Mouse (Mus musculus) neural tube, embryonic 13.5 days (tissue): ENCODE measurements around the gene Slc30a3. TPM values are rescaled to one million over a fixed set of nuclear protein-coding genes. Genes with fewer than 3 reads are reported as not detected.
"Not testable (repeated sequence)": the region's sequence is repeated elsewhere in the genome, so short reads cannot be mapped to it uniquely, and the experiment has no call there.

ENCODE experiments used
- ATAC-seq: fragments of 200-750 bp; cut with Nextera tagmentation; 2 replicates; pipeline ENCODE4 v1.8.0; 2017; ENCODE audit warnings: low read depth, mild to moderate bottlenecking, moderate TSS enrichment, moderate library complexity
- H3K27ac ChIP-seq: fragments of 300-500 bp; sonication (generic); replicated peaks from 2 replicates; pipeline ENCODE4 v1.5.1; 2015; ENCODE audit warnings: moderate library complexity, mild to moderate bottlenecking, inconsistent platforms
- H3K27me3 ChIP-seq: fragments of 300-500 bp; sonication (generic); 2 replicates; pipeline ENCODE4 v1.6.1; 2015; ENCODE audit warnings: mild to moderate bottlenecking, inconsistent platforms
- H3K36me3 ChIP-seq: fragments of 300-500 bp; sonication (generic); 2 replicates; pipeline ENCODE4 v1.6.1; 2015; ENCODE audit warnings: mild to moderate bottlenecking, inconsistent platforms
- H3K4me1 ChIP-seq: fragments of 300-500 bp; sonication (generic); replicated peaks from 2 replicates; pipeline ENCODE4 v1.6.1; 2015; ENCODE audit warnings: inconsistent platforms
- H3K4me2 ChIP-seq: fragments of 300-500 bp; sonication (generic); 2 replicates; pipeline ENCODE4 v1.6.1; 2015; ENCODE audit warnings: inconsistent platforms, mild to moderate bottlenecking, moderate library complexity
- H3K4me3 ChIP-seq: fragments of 300-500 bp; sonication (generic); 2 replicates; pipeline ENCODE4 v1.5.1; 2015; ENCODE audit warnings: mild to moderate bottlenecking, inconsistent platforms
- H3K9ac ChIP-seq: fragments of 300-500 bp; sonication (generic); 2 replicates; pipeline ENCODE4 v1.6.1; 2015; ENCODE audit warnings: moderate library complexity, mild to moderate bottlenecking, inconsistent platforms
- H3K9me3 ChIP-seq: fragments of 300-500 bp; sonication (generic); 2 replicates; pipeline ENCODE4 v1.6.1; 2016; ENCODE audit warnings: inconsistent platforms
- WGBS: fragments of 180-500 bp; shearing (Covaris S2); methylation state at CpG from one replicate; pipeline ENCODE4 v1.1.7; 2015; 5-methylcytosine and 5-hydroxymethylcytosine counted together
- polyA plus RNA-seq: library from polyadenylated mRNA; unstranded; fragments of >200 nt; fragmentation: Nextera tagmentation; extraction: Ambion mirVana; gene quantifications from 2 replicates; pipeline ENCODE4 v1.2.1, GENCODE M21; 2015

Slc30a3 gene
- polyA plus RNA-seq, 1 experiment from 2014 or later, result 28.9 TPM

- H3K4me1 ChIP-seq, H3K27me3 ChIP-seq, ATAC-seq, H3K9ac ChIP-seq, H3K4me3 ChIP-seq, H3K9me3 ChIP-seq, H3K4me2 ChIP-seq, H3K27ac ChIP-seq: not testable (repeated sequence)
- 90% methylated on average over 11 of the region's 11 CpGs for WGBS
- H3K36me3 ChIP-seq, result peaks cover 60% of the 10 kb centered on the region
These were observed 71.5 kb downstream of the Slc30a3 start for GRCm38 (mm10) chr5:31036556-31036955.

Other genes with a start within 250 kb of the Slc30a3 start
- 52.5 and 57.4 TPM in 2 replicates for gene Tmem214, start 240.2 kb downstream of the Slc30a3 start, polyA plus RNA-seq
- gene Agbl5, start 219.5 kb downstream of the Slc30a3 start, polyA plus RNA-seq, result 25.8 and 29.3 TPM in 2 replicates
- gene Ost4, start 200.4 kb downstream of the Slc30a3 start, polyA plus RNA-seq, result 258 and 278 TPM in 2 replicates
- gene Emilin1, start 194.8 kb downstream of the Slc30a3 start, polyA plus RNA-seq, result 30.7 and 43.9 TPM in 2 replicates
- gene Khk, start 186.8 kb downstream of the Slc30a3 start, polyA plus RNA-seq, result 11.4 and 11.9 TPM in 2 replicates
- 33.7 and 38.1 TPM in 2 replicates for gene Cgref1, start 162.6 kb downstream of the Slc30a3 start, polyA plus RNA-seq
- gene Preb, start 147.9 kb downstream of the Slc30a3 start, polyA plus RNA-seq, result 117 and 120 TPM in 2 replicates
- gene Tcf23, start 139.6 kb downstream of the Slc30a3 start, polyA plus RNA-seq, result not detected in 2 replicates
- 154 and 183 TPM in 2 replicates for gene Atraid, start 59.9 kb downstream of the Slc30a3 start, polyA plus RNA-seq
- 12.9 and 13.7 TPM in 2 replicates for gene Slc5a6, start 59.3 kb downstream of the Slc30a3 start, polyA plus RNA-seq
- 13.4 and 14.7 TPM in 2 replicates for gene Cad, start 53.5 kb downstream of the Slc30a3 start, polyA plus RNA-seq
- gene Dnajc5g, start 2.0 kb downstream of the Slc30a3 start, polyA plus RNA-seq, result not detected in 2 replicates
- 0.40 and 0.62 TPM in 2 replicates for gene Trim54, start 8.5 kb upstream of the Slc30a3 start, polyA plus RNA-seq
- not detected in 2 replicates for gene Ucn, start 30.6 kb upstream of the Slc30a3 start, polyA plus RNA-seq
- 50.4 and 55.5 TPM in 2 replicates for gene Mpv17, start 46.0 kb upstream of the Slc30a3 start, polyA plus RNA-seq
- 0.71 and 1.3 TPM in 2 replicates for gene Gm29609, start 71.7 kb upstream of the Slc30a3 start, polyA plus RNA-seq
- gene Gtf3c2, start 71.9 kb upstream of the Slc30a3 start, polyA plus RNA-seq, result 65.7 and 69.4 TPM in 2 replicates
- gene Snx17, start 85.0 kb upstream of the Slc30a3 start, polyA plus RNA-seq, result 114 and 119 TPM in 2 replicates
- 67.5 and 76.4 TPM in 2 replicates for gene Eif2b4, start 85.2 kb upstream of the Slc30a3 start, polyA plus RNA-seq
- gene Zfp513, start 94.1 kb upstream of the Slc30a3 start, polyA plus RNA-seq, result 15.2 and 19.3 TPM in 2 replicates
- gene Ppm1g, start 112.5 kb upstream of the Slc30a3 start, polyA plus RNA-seq, result 161 and 170 TPM in 2 replicates
- 164 and 171 TPM in 2 replicates for gene Nrbp1, start 132.6 kb upstream of the Slc30a3 start, polyA plus RNA-seq
- gene Gm9970, start 133.0 kb upstream of the Slc30a3 start, polyA plus RNA-seq, result not detected in 2 replicates
- 4.5 and 4.7 TPM in 2 replicates for gene Krtcap3, start 143.5 kb upstream of the Slc30a3 start, polyA plus RNA-seq
- gene Ift172, start 182.9 kb upstream of the Slc30a3 start, polyA plus RNA-seq, result 33.3 and 36.7 TPM in 2 replicates
- gene Fndc4, start 187.8 kb upstream of the Slc30a3 start, polyA plus RNA-seq, result 79.1 and 82.0 TPM in 2 replicates
- 0.27 TPM in 1 of 2 replicates, not detected in the other for gene Gckr, start 189.2 kb upstream of the Slc30a3 start, polyA plus RNA-seq